Mouse (Mus musculus) lung, embryonic 14.5 days (tissue): Measurements from ENCODE around the gene Fgfr2. TPM values are rescaled to one million over a fixed set of nuclear protein-coding genes. Genes with fewer than 3 reads are reported as not detected.

ENCODE experiments used
- ATAC-seq: fragments of 200-750 bp; cut with Nextera tagmentation; 2 replicates; pipeline ENCODE4 v1.8.0; 2017; ENCODE audit warnings: mild to moderate bottlenecking, moderate TSS enrichment, moderate library complexity; ENCODE audit not compliant: insufficient read depth
- DNase-seq: peaks from one replicate; pipeline ENCODE4 v3.0.0-alpha.2; 2015
- H3K27ac ChIP-seq: fragments of 300-500 bp; sonication (generic); 2 replicates; pipeline ENCODE4 v1.5.1; 2014; ENCODE audit warnings: low read depth, mild to moderate bottlenecking, moderate library complexity
- H3K27me3 ChIP-seq: fragments of 300-500 bp; sonication (generic); 2 replicates; pipeline ENCODE4 v1.6.1; 2014; ENCODE audit warnings: low read length, control low read depth; ENCODE audit not compliant: insufficient read depth
- H3K36me3 ChIP-seq: fragments of 300-500 bp; sonication (generic); 2 replicates; pipeline ENCODE4 v1.6.1; 2014; ENCODE audit warnings: control low read depth; ENCODE audit not compliant: insufficient read depth
- H3K4me1 ChIP-seq: fragments of 300-500 bp; sonication (generic); 2 replicates; pipeline ENCODE4 v1.6.1; 2014; ENCODE audit warnings: antibody characterized with exemption, control low read depth; ENCODE audit not compliant: insufficient read depth
- H3K4me2 ChIP-seq: fragments of 300-500 bp; sonication (generic); 2 replicates; pipeline ENCODE4 v1.6.1; 2014; ENCODE audit warnings: mild to moderate bottlenecking
- H3K4me3 ChIP-seq: fragments of 300-500 bp; sonication (generic); 2 replicates; pipeline ENCODE4 v1.5.1; 2014; ENCODE audit warnings: low read depth, low read length
- H3K9ac ChIP-seq: fragments of 300-500 bp; sonication (generic); 2 replicates; pipeline ENCODE4 v1.6.1; 2014
- H3K9me3 ChIP-seq: fragments of 300-500 bp; sonication (generic); 2 replicates; pipeline ENCODE4 v1.6.1; 2016; ENCODE audit warnings: low read depth, low read length, control low read depth
- CTCF ChIP-seq: IDR thresholded peaks from 2 replicates; pipeline ENCODE4 v1.5.1; 2016; ENCODE audit warnings: antibody characterized with exemption, low read depth
- WGBS: fragments of 180-500 bp; shearing (Covaris S2); extraction: QIAGEN DNeasy Blood & Tissue Kit; methylation state at CpG from one replicate; pipeline ENCODE4 v1.1.7; 2014; 5-methylcytosine and 5-hydroxymethylcytosine counted together
- polyA plus RNA-seq: library from polyadenylated mRNA; unstranded; fragments of >200 nt; fragmentation: Nextera tagmentation; extraction: Ambion mirVana; gene quantifications from 2 replicates; pipeline ENCODE4 v1.2.1, GENCODE M21; 2014

Gene Fgfr2
- polyA plus RNA-seq, 1 experiment from 2014 or later = 179 TPM

DNA sequence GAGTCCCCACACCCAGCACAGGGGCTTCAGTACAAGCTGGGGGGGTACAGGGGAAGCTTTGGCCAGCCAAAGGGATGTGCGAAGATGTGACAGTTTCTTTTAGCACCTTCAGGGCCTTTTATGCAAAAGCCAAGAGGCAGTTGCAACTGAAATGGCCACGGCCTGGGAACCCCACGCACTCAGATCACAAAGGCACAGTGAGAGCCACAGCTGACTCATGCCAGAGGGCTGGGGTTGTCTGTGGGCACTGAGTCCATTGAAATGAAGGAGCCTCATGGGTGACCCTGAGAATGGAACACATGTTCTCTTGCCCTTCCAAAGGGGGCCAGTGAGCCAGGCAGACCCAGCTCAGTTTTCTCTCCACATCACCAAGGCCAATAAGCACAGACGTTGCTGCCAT is 114.5 kb downstream of the Fgfr2 start:
- H3K9me3 ChIP-seq = no peaks in the 10 kb centered on the region
- H3K27me3 ChIP-seq = no peaks in the 10 kb centered on the region
- H3K27ac ChIP-seq = no peak overlapping the region
- H3K4me2 ChIP-seq = no peak overlapping the region
- DNase-seq = no peak
- no peak for ATAC-seq
- 89% methylated on average over 4 of the region's 4 CpGs for WGBS
- H3K4me1 ChIP-seq = peaks cover 16% of the 10 kb centered on the region; the same call in 1 of the 2 replicates
- no peak overlapping the region for H3K9ac ChIP-seq
- TF ChIP-seq CTCF = no peak
- H3K36me3 ChIP-seq = peaks cover 30% of the 10 kb centered on the region; the same call in 1 of the 2 replicates
- H3K4me3 ChIP-seq = no peak overlapping the region

DNA sequence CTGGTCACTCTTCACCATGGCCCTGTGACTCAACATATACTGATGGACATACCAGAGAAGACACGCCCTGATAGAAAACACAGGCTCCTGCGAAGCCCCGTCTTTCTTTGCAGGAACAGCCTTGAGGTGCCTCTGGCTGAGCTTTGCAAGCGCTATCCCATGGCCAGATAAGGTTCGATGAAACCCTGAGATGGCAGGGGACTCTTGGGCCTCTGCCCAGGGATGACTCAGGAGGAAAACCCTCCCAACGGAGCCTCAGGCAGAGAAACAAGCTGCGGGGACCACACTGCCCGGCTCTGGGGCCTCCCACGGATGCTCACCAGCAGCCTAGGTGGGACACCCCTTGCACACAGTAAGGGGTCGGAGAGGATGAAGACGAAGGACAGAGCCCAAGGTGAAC is 115.8 kb downstream of the Fgfr2 start:
- Histone ChIP-seq H3K27ac (no peak overlapping the region), H3K9me3 (no peaks in the 10 kb centered on the region), H3K9ac (no peak overlapping the region), H3K36me3 (peaks cover 25% of the 10 kb centered on the region; the same call in 1 of the 2 replicates), H3K4me3 (no peak overlapping the region), H3K27me3 (no peaks in the 10 kb centered on the region), H3K4me1 (peaks cover 12% of the 10 kb centered on the region; the same call in 1 of the 2 replicates), H3K4me2 (no peak overlapping the region)
- TF ChIP-seq CTCF = no peak
- peak; percentile 56 for DNase-seq
- WGBS = 58% methylated on average over 11 of the region's 11 CpGs
- no peak; the same call in 1 of the 2 replicates for ATAC-seq

DNA sequence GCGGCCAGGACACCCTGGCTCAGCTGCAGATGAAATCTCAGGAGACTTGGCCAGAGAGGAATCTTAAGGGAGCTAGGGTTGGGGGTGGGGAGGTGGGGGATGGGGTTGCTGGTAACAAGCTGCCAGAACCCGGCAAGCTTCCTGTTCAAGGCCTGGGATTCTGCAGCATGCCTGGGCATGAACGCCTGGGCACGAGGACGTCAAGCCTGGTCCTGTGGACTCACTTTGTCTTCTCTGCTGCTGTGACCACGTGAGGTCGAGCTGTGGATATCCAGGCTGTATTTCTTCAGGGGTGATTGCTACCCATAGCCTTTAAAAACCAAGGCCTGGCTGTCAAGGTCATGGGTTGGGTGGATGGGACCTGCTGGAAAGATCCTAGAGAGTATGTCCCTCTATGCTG is 117.4 kb downstream of the Fgfr2 start:
- 76% methylated on average over 7 of the region's 7 CpGs for WGBS
- ATAC-seq = no peak
- Histone ChIP-seq H3K27ac (no peak overlapping the region), H3K9me3 (no peaks in the 10 kb centered on the region), H3K4me3 (no peak overlapping the region), H3K4me1 (0 out of 2 replicates have a peak, but pooled peaks cover under 1% of the 10 kb centered on the region), H3K27me3 (no peaks in the 10 kb centered on the region), H3K4me2 (no peak overlapping the region), H3K9ac (no peak overlapping the region), H3K36me3 (peaks cover 33% of the 10 kb centered on the region)
- DNase-seq = no peak
- TF ChIP-seq CTCF = no peak

DNA sequence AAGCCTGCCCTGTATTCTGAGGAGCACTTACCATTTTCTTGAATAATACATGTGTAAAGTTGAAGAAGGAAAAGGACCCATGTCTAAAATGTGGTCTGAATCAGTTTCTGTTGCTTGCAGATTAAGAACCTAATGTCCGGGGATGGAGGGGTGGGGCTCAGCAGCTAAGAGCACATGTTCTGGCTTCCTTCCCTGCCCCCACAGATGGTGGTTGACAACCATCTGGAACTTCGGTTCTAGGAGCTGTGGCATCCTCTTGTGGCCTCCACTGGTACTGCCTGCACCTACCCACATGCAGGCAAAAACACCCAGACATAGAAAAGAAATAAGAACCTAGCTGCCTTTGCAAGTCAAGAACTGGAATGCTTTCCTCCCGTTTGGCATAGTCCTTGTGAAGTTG is 119.7 kb downstream of the Fgfr2 start:
- H3K36me3 ChIP-seq = peaks cover 39% of the 10 kb centered on the region
- no peaks in the 10 kb centered on the region for H3K9me3 ChIP-seq
- no peak for ATAC-seq
- H3K4me2 ChIP-seq = no peak overlapping the region
- no peak overlapping the region for H3K9ac ChIP-seq
- H3K27ac ChIP-seq = no peak overlapping the region
- DNase-seq = peak; percentile 85
- no peaks in the 10 kb centered on the region for H3K27me3 ChIP-seq
- H3K4me3 ChIP-seq = no peak overlapping the region
- 16% methylated on average over 3 of the region's 3 CpGs for WGBS
- peak; percentile 91 for TF ChIP-seq CTCF
- H3K4me1 ChIP-seq = no peaks in the 10 kb centered on the region

DNA sequence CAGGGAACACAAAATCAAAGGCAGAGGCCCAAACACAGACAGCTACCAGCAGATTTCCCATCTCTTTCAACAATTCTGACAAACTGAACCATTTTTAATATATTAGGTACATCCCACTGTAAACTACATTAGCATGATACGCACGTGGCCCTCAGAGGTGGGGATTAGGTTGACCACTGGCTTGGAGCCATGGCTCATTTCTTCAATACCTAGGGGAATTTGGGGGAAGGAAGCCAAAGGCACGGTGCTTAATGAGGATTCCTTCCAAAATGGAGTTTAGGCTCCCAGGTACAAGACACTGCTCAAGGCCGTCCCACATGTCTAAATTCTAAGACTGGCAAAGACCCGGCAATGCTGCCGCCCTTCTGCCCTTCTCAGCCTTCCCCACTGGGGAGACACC is 120.9 kb downstream of the Fgfr2 start:
- no peak for DNase-seq
- H3K27ac ChIP-seq = no peak overlapping the region

DNA sequence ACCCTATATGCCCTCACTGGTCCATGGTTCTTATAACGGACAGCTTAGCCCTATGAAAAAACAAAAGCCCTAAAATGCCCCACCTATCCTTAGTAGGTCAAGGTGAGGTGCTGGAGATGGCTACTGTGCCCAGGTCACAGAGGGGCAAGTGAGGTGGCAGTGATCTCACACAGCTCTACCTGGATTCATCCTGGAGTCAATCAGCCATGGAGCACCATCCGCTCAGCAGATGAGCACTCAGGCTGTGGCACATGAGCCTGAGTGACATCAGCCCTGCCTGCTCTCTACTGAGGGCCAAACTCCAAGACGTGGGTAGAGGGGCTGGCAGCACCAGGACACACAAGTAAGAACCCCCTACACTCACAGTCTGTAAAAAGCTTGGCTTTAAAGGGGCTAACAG is 121.8 kb downstream of the Fgfr2 start:
- Histone ChIP-seq H3K9me3 (no peaks in the 10 kb centered on the region), H3K4me2 (no peak overlapping the region), H3K27me3 (no peaks in the 10 kb centered on the region), H3K4me3 (no peak overlapping the region), H3K4me1 (no peaks in the 10 kb centered on the region), H3K36me3 (peaks cover 56% of the 10 kb centered on the region), H3K27ac (no peak overlapping the region), H3K9ac (no peak overlapping the region)
- 80% methylated on average over 3 of the region's 3 CpGs for WGBS
- ATAC-seq = no peak
- no peak for DNase-seq
- no peak for TF ChIP-seq CTCF

More for the DNA sequence above, 120.9 kb downstream of the Fgfr2 start:
- Histone ChIP-seq H3K9me3 (no peaks in the 10 kb centered on the region), H3K4me3 (no peak overlapping the region), H3K4me2 (no peak overlapping the region), H3K9ac (no peak overlapping the region), H3K27me3 (no peaks in the 10 kb centered on the region), H3K4me1 (no peaks in the 10 kb centered on the region), H3K36me3 (peaks cover 48% of the 10 kb centered on the region)
- no peak for ATAC-seq
- WGBS = 80% methylated on average over 6 of the region's 6 CpGs
- TF ChIP-seq CTCF = no peak

DNA sequence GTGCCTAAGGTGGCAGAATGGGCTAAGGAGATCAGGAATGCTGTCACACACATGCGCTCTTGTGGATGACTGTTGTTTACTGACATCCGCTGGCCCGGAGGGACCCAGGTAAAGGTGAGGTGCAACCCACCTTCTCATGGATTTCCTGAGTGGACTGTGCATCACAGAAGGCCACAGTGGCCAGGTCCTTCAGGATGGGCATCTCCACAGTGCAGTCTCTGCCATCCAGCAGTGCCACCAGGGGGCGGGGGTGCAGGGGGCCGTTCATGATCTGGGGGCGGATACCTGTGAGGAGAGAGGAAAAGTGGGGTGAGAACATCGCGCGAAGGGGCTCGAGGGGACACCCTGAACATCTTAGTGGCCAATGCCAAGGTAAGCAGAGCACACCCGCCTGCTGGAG is 124.1 kb downstream of the Fgfr2 start:
- Histone ChIP-seq H3K9me3 (no peaks in the 10 kb centered on the region), H3K27me3 (no peaks in the 10 kb centered on the region), H3K27ac (no peak overlapping the region), H3K36me3 (peaks cover 65% of the 10 kb centered on the region), H3K9ac (no peak overlapping the region), H3K4me2 (no peak overlapping the region), H3K4me1 (no peaks in the 10 kb centered on the region), H3K4me3 (no peak overlapping the region)
- ATAC-seq (no peak), DNase-seq (no peak)
- 94% methylated on average over 11 of the region's 11 CpGs for WGBS
- TF ChIP-seq CTCF = no peak

DNA sequence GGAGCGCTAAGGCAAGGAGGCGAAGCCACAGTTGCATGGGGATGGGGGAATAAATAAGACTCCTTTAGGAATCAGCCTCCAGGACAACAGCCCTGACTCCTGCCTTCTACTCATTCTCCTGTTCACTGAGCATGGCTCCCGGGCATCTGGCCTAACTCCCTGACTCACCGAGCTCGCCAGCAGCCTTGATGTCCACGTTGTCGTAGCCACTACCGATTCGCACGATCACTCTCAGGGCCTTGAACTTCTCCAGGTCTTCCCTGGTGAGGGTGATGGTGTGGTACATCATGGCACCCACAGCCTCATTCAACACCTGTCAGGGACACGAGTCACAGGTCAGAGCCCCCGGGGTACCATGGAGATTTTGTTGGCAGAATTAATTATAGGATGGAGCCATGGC is 124.5 kb downstream of the Fgfr2 start:
- Histone ChIP-seq H3K4me2 (no peak overlapping the region), H3K27ac (no peak overlapping the region), H3K9me3 (no peaks in the 10 kb centered on the region), H3K4me1 (no peaks in the 10 kb centered on the region), H3K9ac (no peak overlapping the region), H3K27me3 (no peaks in the 10 kb centered on the region), H3K36me3 (peaks cover 70% of the 10 kb centered on the region), H3K4me3 (no peak overlapping the region)
- WGBS = 94% methylated on average over 12 of the region's 12 CpGs
- DNase-seq (no peak), ATAC-seq (no peak)
- TF ChIP-seq CTCF = no peak
